Mouse (Mus musculus) heart, embryonic 15.5 days (tissue): ENCODE measurements around the gene Casp8. TPM values are rescaled to one million over a fixed set of nuclear protein-coding genes. Genes with fewer than 3 reads are reported as not detected.
"Not testable (repeated sequence)": the region's sequence is repeated elsewhere in the genome, so short reads cannot be mapped to it uniquely, and the experiment has no call there.

ENCODE experiments used
- ATAC-seq: fragments of 200-750 bp; cut with Nextera tagmentation; replicated peaks from 2 replicates; pipeline ENCODE4 v1.8.0; 2017; ENCODE audit warnings: low read depth, moderate TSS enrichment; ENCODE audit not compliant: insufficient number of reproducible peaks, insufficient read depth, low FRiP score
- H3K27ac ChIP-seq: fragments of 300-500 bp; sonication (generic); 2 replicates; pipeline ENCODE4 v1.5.1; 2015; ENCODE audit warnings: mild to moderate bottlenecking, inconsistent platforms
- H3K27me3 ChIP-seq: fragments of 300-500 bp; sonication (generic); 2 replicates; pipeline ENCODE4 v1.6.1; 2015; ENCODE audit warnings: inconsistent platforms
- H3K36me3 ChIP-seq: fragments of 300-500 bp; sonication (generic); 2 replicates; pipeline ENCODE4 v1.6.1; 2015; ENCODE audit warnings: mild to moderate bottlenecking, inconsistent platforms
- H3K4me1 ChIP-seq: fragments of 300-500 bp; sonication (generic); replicated peaks from 2 replicates; pipeline ENCODE4 v1.6.1; 2015; ENCODE audit warnings: inconsistent platforms
- H3K4me2 ChIP-seq: fragments of 300-500 bp; sonication (generic); 2 replicates; pipeline ENCODE4 v1.6.1; 2015; ENCODE audit warnings: inconsistent platforms, mild to moderate bottlenecking, moderate library complexity
- H3K4me3 ChIP-seq: fragments of 300-500 bp; sonication (generic); 2 replicates; pipeline ENCODE4 v1.5.1; 2015; ENCODE audit warnings: mild to moderate bottlenecking, inconsistent platforms
- H3K9ac ChIP-seq: fragments of 300-500 bp; sonication (generic); 2 replicates; pipeline ENCODE4 v1.6.1; 2015; ENCODE audit warnings: mild to moderate bottlenecking, inconsistent platforms
- H3K9me3 ChIP-seq: fragments of 300-500 bp; sonication (generic); replicated peaks from 2 replicates; pipeline ENCODE4 v1.6.1; 2016; ENCODE audit warnings: inconsistent platforms
- WGBS: fragments of 180-500 bp; shearing (Covaris S2); methylation state at CpG from one replicate; pipeline ENCODE4 v1.1.7; 2015; ENCODE audit warnings: mixed read lengths; 5-methylcytosine and 5-hydroxymethylcytosine counted together
- polyA plus RNA-seq: library from polyadenylated mRNA; unstranded; fragments of >200 nt; fragmentation: Nextera tagmentation; extraction: Ambion mirVana; gene quantifications from 2 replicates; pipeline ENCODE4 v1.2.1, GENCODE M21; 2015

Gene Casp8
- polyA plus RNA-seq, 1 experiment from 2014 or later, result 18.7 TPM

DNA sequence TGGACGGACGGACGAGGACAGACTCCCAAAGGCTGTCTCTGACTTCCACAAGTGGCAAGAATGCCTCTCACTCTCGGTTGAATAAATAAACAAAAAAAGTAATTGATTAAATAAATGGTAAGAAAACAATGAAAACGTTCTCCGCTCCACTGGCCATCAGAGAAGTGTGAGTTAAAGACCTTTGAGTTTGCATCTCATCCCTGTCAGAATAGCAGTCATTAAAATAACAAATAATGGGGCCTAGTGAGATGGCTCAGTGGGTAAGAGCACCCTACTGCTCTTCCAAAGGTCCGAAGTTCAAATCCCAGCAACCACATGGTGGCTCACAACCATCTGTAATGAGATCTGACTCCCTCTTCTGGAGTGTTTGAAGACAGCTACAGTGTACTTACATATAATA, 5.5 kb downstream of the Casp8 start:
- H3K4me1 ChIP-seq, H3K4me2 ChIP-seq, ATAC-seq, H3K9ac ChIP-seq, H3K27me3 ChIP-seq, H3K4me3 ChIP-seq, H3K36me3 ChIP-seq, H3K27ac ChIP-seq, H3K9me3 ChIP-seq: not testable (repeated sequence)
- WGBS, result 87% methylated on average over 7 of the region's 7 CpGs

- H3K9me3 ChIP-seq, result no peaks in the 10 kb centered on the region
- H3K4me1 ChIP-seq, result no peaks in the 10 kb centered on the region
- WGBS, result 87% methylated on average over 8 of the region's 8 CpGs
- no peaks in the 10 kb centered on the region for H3K27me3 ChIP-seq
- no peak overlapping the region for H3K4me2 ChIP-seq
- ATAC-seq, result no peak
- H3K9ac ChIP-seq, result no peak overlapping the region
- no peaks in the 10 kb centered on the region for H3K36me3 ChIP-seq
- no peak overlapping the region for H3K27ac ChIP-seq
- H3K4me3 ChIP-seq, result no peak overlapping the region
These were observed 6.5 kb downstream of the Casp8 start for GRCm38 (mm10) chr1:58801558-58802285.

- Histone ChIP-seq H3K4me1 (no peaks in the 10 kb centered on the region), H3K9ac (no peak overlapping the region), H3K36me3 (no peaks in the 10 kb centered on the region), H3K4me2 (no peak overlapping the region), H3K27ac (no peak overlapping the region), H3K4me3 (no peak overlapping the region), H3K27me3 (no peaks in the 10 kb centered on the region), H3K9me3 (no peaks in the 10 kb centered on the region)
- 76% methylated on average over 18 of the region's 18 CpGs for WGBS
- peak; percentile 64; the same call in 1 of the 2 replicates for ATAC-seq
These were observed 7.4 kb downstream of the Casp8 start for GRCm38 (mm10) chr1:58802322-58803273.

- H3K27ac ChIP-seq, result no peak overlapping the region
- H3K4me1 ChIP-seq, result no peaks in the 10 kb centered on the region
- H3K9ac ChIP-seq, result no peak overlapping the region
- H3K9me3 ChIP-seq, result no peaks in the 10 kb centered on the region
- no peak overlapping the region for H3K4me2 ChIP-seq
- no peak for ATAC-seq
- no peaks in the 10 kb centered on the region for H3K27me3 ChIP-seq
- no peak overlapping the region for H3K4me3 ChIP-seq
- H3K36me3 ChIP-seq, result no peaks in the 10 kb centered on the region
- WGBS, result 83% methylated on average over 6 of the region's 6 CpGs
These were observed 8.4 kb downstream of the Casp8 start for GRCm38 (mm10) chr1:58803531-58803930.

- Histone ChIP-seq H3K27me3 (no peaks in the 10 kb centered on the region), H3K4me2 (no peak overlapping the region), H3K9me3 (no peaks in the 10 kb centered on the region), H3K36me3 (no peaks in the 10 kb centered on the region), H3K9ac (no peak overlapping the region), H3K4me1 (no peaks in the 10 kb centered on the region), H3K27ac (no peak overlapping the region), H3K4me3 (no peak overlapping the region)
- 73% methylated on average over 3 of the region's 3 CpGs for WGBS
- ATAC-seq, result no peak
These were observed 11.5 kb downstream of the Casp8 start for GRCm38 (mm10) chr1:58806651-58807050.

GRCm38 (mm10) chr1:58826319-58826718, 31.1 kb downstream of the Casp8 start:
- 88% methylated on average over 3 of the region's 3 CpGs for WGBS
- Histone ChIP-seq H3K9ac (no peak overlapping the region), H3K9me3 (no peaks in the 10 kb centered on the region), H3K36me3 (peaks cover 32% of the 10 kb centered on the region), H3K4me1 (no peaks in the 10 kb centered on the region), H3K27me3 (no peaks in the 10 kb centered on the region), H3K27ac (no peak overlapping the region), H3K4me3 (no peak overlapping the region), H3K4me2 (no peak overlapping the region)
- no peak for ATAC-seq

DNA sequence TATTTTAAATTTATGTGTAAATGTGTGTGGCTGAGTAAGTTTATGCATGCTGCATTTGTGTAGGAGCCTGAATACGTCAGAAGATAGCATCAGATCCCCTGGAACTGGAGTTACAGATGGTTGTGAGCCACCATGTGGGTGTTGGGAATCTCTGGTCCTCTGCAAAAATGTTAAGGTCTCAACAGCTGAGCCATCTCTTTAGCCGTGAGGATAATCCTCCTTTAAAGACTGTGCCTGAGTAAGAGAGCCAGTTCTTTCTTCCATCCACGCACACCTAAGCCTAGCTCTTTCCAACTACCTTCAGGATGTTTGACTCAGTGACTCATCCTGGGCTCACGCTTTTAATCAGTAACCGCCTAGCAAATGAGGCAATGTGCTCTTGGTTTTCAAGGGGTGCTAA, 35.6 kb downstream of the Casp8 start:
- ATAC-seq, result no peak
- Histone ChIP-seq H3K4me2 (no peak overlapping the region), H3K4me1 (no peaks in the 10 kb centered on the region), H3K4me3 (no peak overlapping the region), H3K9me3 (no peaks in the 10 kb centered on the region), H3K27ac (no peak overlapping the region), H3K36me3 (peaks cover 41% of the 10 kb centered on the region), H3K27me3 (no peaks in the 10 kb centered on the region), H3K9ac (no peak overlapping the region)
- WGBS, result 86% methylated on average over 5 of the region's 5 CpGs

DNA sequence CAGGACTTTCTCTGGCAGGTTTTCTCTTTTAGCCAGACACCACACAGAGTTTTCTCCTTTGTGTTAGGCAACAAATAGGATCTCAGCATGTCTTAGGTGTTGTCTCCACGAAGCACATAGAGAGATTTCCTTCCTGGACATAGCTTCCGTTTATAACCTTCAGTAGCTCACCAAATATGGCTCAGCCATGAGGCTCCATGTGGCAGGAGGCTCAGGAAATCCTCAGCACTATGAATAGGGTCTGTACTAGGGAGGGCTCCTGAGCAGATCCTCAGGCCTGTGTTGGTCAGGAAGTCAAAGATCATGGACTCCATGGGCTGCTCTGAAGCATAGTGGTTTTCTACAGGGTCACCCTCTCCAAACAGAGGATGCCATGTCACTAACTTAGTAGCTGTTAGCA, 37.0 kb downstream of the Casp8 start:
- H3K9me3 ChIP-seq, result no peaks in the 10 kb centered on the region
- H3K27ac ChIP-seq, result no peak overlapping the region
- WGBS, result 44% methylated on average over 2 of the region's 2 CpGs
- no peaks in the 10 kb centered on the region for H3K4me1 ChIP-seq
- no peak overlapping the region for H3K4me3 ChIP-seq
- H3K9ac ChIP-seq, result no peak overlapping the region
- no peak; the same call in 1 of the 2 replicates for ATAC-seq
- no peak overlapping the region for H3K4me2 ChIP-seq
- H3K36me3 ChIP-seq, result peaks cover 37% of the 10 kb centered on the region
- H3K27me3 ChIP-seq, result no peaks in the 10 kb centered on the region

- not testable (repeated sequence) for H3K27me3 ChIP-seq, H3K27ac ChIP-seq, ATAC-seq, H3K9ac ChIP-seq, H3K4me2 ChIP-seq, H3K36me3 ChIP-seq, H3K4me1 ChIP-seq, H3K4me3 ChIP-seq, H3K9me3 ChIP-seq
- WGBS, result 60% methylated on average over 3 of the region's 3 CpGs
These were observed 61.6 kb downstream of the Casp8 start for GRCm38 (mm10) chr1:58856811-58857210.

- H3K27me3 ChIP-seq, H3K27ac ChIP-seq, ATAC-seq, H3K36me3 ChIP-seq, H3K9me3 ChIP-seq, H3K9ac ChIP-seq, H3K4me2 ChIP-seq, H3K4me3 ChIP-seq, H3K4me1 ChIP-seq: not testable (repeated sequence)
- 49% methylated on average over 4 of the region's 4 CpGs for WGBS
These were observed 64.0 kb downstream of the Casp8 start for GRCm38 (mm10) chr1:58859131-58859530.

GRCm38 (mm10) chr1:58859738-58860365, 64.7 kb downstream of the Casp8 start:
- H3K27me3 ChIP-seq, ATAC-seq, H3K9ac ChIP-seq, H3K27ac ChIP-seq, H3K4me1 ChIP-seq, H3K9me3 ChIP-seq, H3K36me3 ChIP-seq, H3K4me2 ChIP-seq, H3K4me3 ChIP-seq: not testable (repeated sequence)
- 58% methylated on average over 13 of the region's 13 CpGs for WGBS
